Mouse (Mus musculus): Measurements from ENCODE around the gene Gm15217.

The Gm15217 gene

GRCm38 (mm10) chr14:46398091-46398695 lies 19.0 kb downstream of the Gm15217 start:
- no peak for DNase-seq

GRCm38 (mm10) chr14:46399925-46400324 lies 20.7 kb downstream of the Gm15217 start:
- no peak for DNase-seq

GRCm38 (mm10) chr14:46408319-46408718 lies 29.1 kb downstream of the Gm15217 start:
- no peak for DNase-seq

GRCm38 (mm10) chr14:46409016-46409415 lies 29.8 kb downstream of the Gm15217 start:
- no peak for DNase-seq

- DNase-seq: no peak
These were observed 31.4 kb downstream of the Gm15217 start for GRCm38 (mm10) chr14:46410557-46411120.

- DNase-seq: no peak
These were observed 33.3 kb downstream of the Gm15217 start for GRCm38 (mm10) chr14:46412497-46413000.

- DNase-seq: no peak
These were observed 39.3 kb downstream of the Gm15217 start for GRCm38 (mm10) chr14:46418371-46419097.

- no peak for DNase-seq
These were observed 40.1 kb downstream of the Gm15217 start for GRCm38 (mm10) chr14:46419269-46419668.

GRCm38 (mm10) chr14:46421823-46422222 lies 42.6 kb downstream of the Gm15217 start:
- no peak for DNase-seq

- no peak for DNase-seq
These were observed 48.0 kb downstream of the Gm15217 start for GRCm38 (mm10) chr14:46427251-46427650.

- DNase-seq: no peak
These were observed 51.0 kb downstream of the Gm15217 start for GRCm38 (mm10) chr14:46430231-46430630.

All from cerebellum, adult 8-10 months (tissue).